Mouse (Mus musculus): ENCODE results near the gene Slfnl1. TPM values are rescaled to one million over a fixed set of nuclear protein-coding genes. Genes with fewer than 3 reads are reported as not detected.

Gene Slfnl1
- polyA plus RNA-seq, 1 experiment from 2014 or later = 0.11 TPM

DNA sequence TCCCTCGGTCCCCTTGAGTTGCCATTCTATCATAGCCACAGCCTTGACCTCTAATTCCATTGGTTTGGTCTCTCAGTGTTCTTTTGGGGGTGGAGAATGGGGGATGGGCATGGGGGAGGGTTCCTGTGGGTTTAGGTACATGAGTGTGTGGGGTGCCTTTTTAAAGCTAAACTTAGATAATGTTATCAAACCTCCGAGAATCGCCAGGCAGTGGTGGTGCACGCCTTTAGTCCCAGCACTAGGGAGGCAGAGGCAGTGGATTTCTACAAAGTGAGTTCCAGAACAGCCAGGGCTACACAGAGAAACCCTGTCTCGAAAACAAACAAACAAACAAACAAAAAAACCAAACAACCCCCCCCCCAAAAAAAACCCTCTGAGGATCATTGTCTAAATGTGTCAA, 48.9 kb downstream of the Slfnl1 start:
- no peak for ATAC-seq (ENCODE audit: insufficient read depth)
- no peak for DNase-seq
- H3K27me3 ChIP-seq (ENCODE audit: insufficient read depth, low read length) = no peaks in the 10 kb centered on the region
- no peaks in the 10 kb centered on the region for H3K4me1 ChIP-seq (ENCODE audit: insufficient read depth)
- no peak overlapping the region for H3K4me3 ChIP-seq (ENCODE audit: low read depth, low read length)
- WGBS = 61% methylated on average over 5 of the region's 5 CpGs
- no peak overlapping the region for H3K27ac ChIP-seq (ENCODE audit: low read depth)
- no peak for TF ChIP-seq CTCF (IDR thresholded peaks at IDR 0.05; ENCODE audit: low read depth)
- no peak overlapping the region for H3K4me2 ChIP-seq
- no peaks in the 10 kb centered on the region for H3K36me3 ChIP-seq (ENCODE audit: insufficient read depth)
- H3K9ac ChIP-seq = no peak overlapping the region
- H3K9me3 ChIP-seq (ENCODE audit: low read depth, low read length) = no peaks in the 10 kb centered on the region

DNA sequence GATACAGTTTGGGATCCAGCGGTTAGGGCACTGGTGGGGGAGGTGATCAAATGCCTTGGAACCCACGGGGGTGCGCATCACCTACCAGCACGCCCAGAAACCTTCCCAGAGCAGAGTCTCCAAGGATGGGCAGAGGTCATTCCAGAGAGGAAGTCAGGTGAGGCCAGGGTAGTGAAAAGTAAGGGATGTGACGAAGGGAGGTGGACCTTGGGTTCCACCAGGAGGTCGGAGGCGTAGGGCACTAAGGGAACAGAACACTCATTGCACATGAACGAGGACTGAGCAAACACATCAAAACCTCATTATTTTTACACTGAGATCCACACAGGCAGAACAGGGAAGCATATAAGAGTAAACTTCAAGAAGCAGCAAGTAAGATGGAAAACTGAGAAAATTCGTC, 49.7 kb downstream of the Slfnl1 start:
- ATAC-seq (ENCODE audit: insufficient read depth) (no peak), DNase-seq (no peak)
- Histone ChIP-seq H3K9me3 (ENCODE audit: low read depth, low read length) (no peaks in the 10 kb centered on the region), H3K36me3 (ENCODE audit: insufficient read depth) (no peaks in the 10 kb centered on the region), H3K9ac (no peak overlapping the region), H3K27me3 (ENCODE audit: insufficient read depth, low read length) (no peaks in the 10 kb centered on the region), H3K4me3 (ENCODE audit: low read depth, low read length) (no peak overlapping the region), H3K27ac (ENCODE audit: low read depth) (no peak overlapping the region), H3K4me2 (no peak overlapping the region), H3K4me1 (ENCODE audit: insufficient read depth) (no peaks in the 10 kb centered on the region)
- TF ChIP-seq CTCF (IDR thresholded peaks at IDR 0.05; ENCODE audit: low read depth) = no peak
- 78% methylated on average over 9 of the region's 9 CpGs for WGBS

Other genes starting within 250 kb of the Slfnl1 start
- gene Foxo6, start 244.9 kb upstream of the Slfnl1 start, polyA plus RNA-seq (2014; fragmentation: Nextera tagmentation; extraction: Ambion mirVana) = 0.11 and 0.34 TPM in 2 replicates
- 43.0 and 48.5 TPM in 2 replicates for gene Scmh1, start 127.0 kb upstream of the Slfnl1 start, polyA plus RNA-seq (2014; fragmentation: Nextera tagmentation; extraction: Ambion mirVana)
- 108 and 114 TPM in 2 replicates for gene Ctps, start 38.0 kb downstream of the Slfnl1 start, polyA plus RNA-seq (2014; fragmentation: Nextera tagmentation; extraction: Ambion mirVana)
- gene Gm8439, start 56.5 kb downstream of the Slfnl1 start, polyA plus RNA-seq (2014; fragmentation: Nextera tagmentation; extraction: Ambion mirVana) = not detected in 2 replicates
- 1.6 and 2.3 TPM in 2 replicates for gene Cited4, start 134.3 kb downstream of the Slfnl1 start, polyA plus RNA-seq (2014; fragmentation: Nextera tagmentation; extraction: Ambion mirVana)
- gene Kcnq4, start 216.4 kb downstream of the Slfnl1 start, polyA plus RNA-seq (2014; fragmentation: Nextera tagmentation; extraction: Ambion mirVana) = 3.7 and 4.5 TPM in 2 replicates

All from lung, embryonic 14.5 days (tissue).